Mouse (Mus musculus) neutrophil, adult 5-6 weeks (primary cell): ENCODE data around the gene Olfr654. TPM values are rescaled to one million over a fixed set of nuclear protein-coding genes. Genes with fewer than 3 reads are reported as not detected.

Experiments
- ATAC-seq: fragments of 151-379, 151-347 bp; 2 replicates; pipeline ENCODE4 v1.8.0; 2017; ENCODE audit warnings: mild to moderate bottlenecking, moderate TSS enrichment; ENCODE audit not compliant: insufficient number of reproducible peaks, poor library complexity, low FRiP score, severe bottlenecking; ENCODE audit errors: extremely low read depth
- total RNA-seq: library from RNA; stranded (forward); fragments of 200-1000 nt; gene quantifications from 2 replicates; pipeline ENCODE4 v1.2.3, GENCODE M21; 2017

Olfr654 gene
- not detected in 2 replicates for total RNA-seq

- no peak for ATAC-seq
Measured at GRCm38 (mm10) chr7:104586725-104587124, at the start of gene Olfr654. Olfr654 (plus strand) TSS chr7:104587025.

GRCm38 (mm10) chr7:104549833-104550232, 37.0 kb upstream of the Olfr654 start, which contains the start of gene Olfr651:
Olfr651 (plus strand) TSS chr7:104550133.
- ATAC-seq = no peak

GRCm38 (mm10) chr7:104552700-104553099, 34.1 kb upstream of the Olfr654 start:
- ATAC-seq = no peak

- no peak for ATAC-seq
Measured at GRCm38 (mm10) chr7:104560601-104561000, 26.2 kb upstream of the Olfr654 start, which contains the start of gene Olfr652. Olfr652 (plus strand) TSS chr7:104560901.

GRCm38 (mm10) chr7:104577014-104577413, 9.8 kb upstream of the Olfr654 start, which contains the start of gene Olfr653:
Olfr653 (plus strand) TSS chr7:104577314.
- 0 out of 2 replicates have a peak, but pooled peaks have one; percentile 9 for ATAC-seq

GRCm38 (mm10) chr7:104580846-104581245, 6.0 kb upstream of the Olfr654 start:
- ATAC-seq = no peak

- ATAC-seq = no peak
Measured at GRCm38 (mm10) chr7:104581429-104581828, 5.4 kb upstream of the Olfr654 start.

GRCm38 (mm10) chr7:104588274-104588673, 1.4 kb downstream of the Olfr654 start:
- no peak for ATAC-seq

GRCm38 (mm10) chr7:104601679-104602078, 14.9 kb downstream of the Olfr654 start, which contains the start of gene Olfr655:
Olfr655 (minus strand) TSS chr7:104601779.
- ATAC-seq = no peak

- ATAC-seq = peak; percentile 100
Measured at GRCm38 (mm10) chr7:104603173-104603572, 16.3 kb downstream of the Olfr654 start.

- ATAC-seq = no peak
Measured at GRCm38 (mm10) chr7:104604727-104605126, 17.9 kb downstream of the Olfr654 start.

GRCm38 (mm10) chr7:104613655-104614054, 26.8 kb downstream of the Olfr654 start, which contains the start of gene Olfr656:
Olfr656 (plus strand) TSS chr7:104613955.
- no peak for ATAC-seq

GRCm38 (mm10) chr7:104624494-104624893, 37.7 kb downstream of the Olfr654 start, which contains the start of gene Olfr657:
Olfr657 (plus strand) TSS chr7:104624794.
- ATAC-seq = no peak

Other genes with a start within 250 kb of the Olfr654 start
- gene Trim12c, start 233.7 kb upstream of the Olfr654 start, total RNA-seq = 185 and 205 TPM in 2 replicates
- 380 and 405 TPM in 2 replicates for gene Trim30b, start 217.1 kb upstream of the Olfr654 start, total RNA-seq
- gene Trim30c, start 186.2 kb upstream of the Olfr654 start, total RNA-seq = 6.6 and 7.2 TPM in 2 replicates
- 208 and 211 TPM in 2 replicates for gene Trim30a, start 121.8 kb upstream of the Olfr654 start, total RNA-seq
- gene Trim30d, start 79.2 kb upstream of the Olfr654 start, total RNA-seq = 192 and 193 TPM in 2 replicates
- gene Olfr651, start 36.9 kb upstream of the Olfr654 start, total RNA-seq = not detected in 2 replicates
- not detected in 2 replicates for gene Olfr652, start 26.1 kb upstream of the Olfr654 start, total RNA-seq
- not detected in 2 replicates for gene Olfr653, start 9.7 kb upstream of the Olfr654 start, total RNA-seq
- not detected in 2 replicates for gene Olfr655, start 14.8 kb downstream of the Olfr654 start, total RNA-seq
- not detected in 2 replicates for gene Olfr656, start 26.9 kb downstream of the Olfr654 start, total RNA-seq
- not detected in 2 replicates for gene Olfr657, start 37.8 kb downstream of the Olfr654 start, total RNA-seq
- 0.47 TPM in 1 of 2 replicates, not detected in the other for gene Olfr658, start 60.3 kb downstream of the Olfr654 start, total RNA-seq
- not detected in 2 replicates for gene Olfr659, start 79.7 kb downstream of the Olfr654 start, total RNA-seq
- not detected in 2 replicates for gene Olfr661, start 99.5 kb downstream of the Olfr654 start, total RNA-seq
- not detected in 2 replicates for gene Usp17le, start 190.4 kb downstream of the Olfr654 start, total RNA-seq